Mouse (Mus musculus) neural tube, embryonic 15.5 days (tissue): Measurements from ENCODE around the gene Mfsd2b. TPM values are rescaled to one million over a fixed set of nuclear protein-coding genes. Genes with fewer than 3 reads are reported as not detected.
"Not testable (repeated sequence)": the region's sequence is repeated elsewhere in the genome, so short reads cannot be mapped to it uniquely, and the experiment has no call there.

Experiments
- ATAC-seq: fragments of 200-750 bp; cut with Nextera tagmentation; 2 replicates; pipeline ENCODE4 v1.8.0; 2017; ENCODE audit warnings: mild to moderate bottlenecking, moderate TSS enrichment, moderate library complexity; ENCODE audit not compliant: low FRiP score
- H3K27ac ChIP-seq: fragments of 300-500 bp; sonication (generic); replicated peaks from 2 replicates; pipeline ENCODE4 v1.5.1; 2015; ENCODE audit warnings: mild to moderate bottlenecking, inconsistent platforms
- H3K27me3 ChIP-seq: fragments of 300-500 bp; sonication (generic); replicated peaks from 2 replicates; pipeline ENCODE4 v1.6.1; 2015; ENCODE audit warnings: inconsistent platforms
- H3K36me3 ChIP-seq: fragments of 300-500 bp; sonication (generic); 2 replicates; pipeline ENCODE4 v1.6.1; 2015; ENCODE audit warnings: inconsistent platforms
- H3K4me1 ChIP-seq: fragments of 300-500 bp; sonication (generic); 2 replicates; pipeline ENCODE4 v1.6.1; 2015; ENCODE audit warnings: inconsistent platforms
- H3K4me2 ChIP-seq: fragments of 300-500 bp; sonication (generic); 2 replicates; pipeline ENCODE4 v1.6.1; 2015; ENCODE audit warnings: inconsistent platforms, mild to moderate bottlenecking, moderate library complexity
- H3K4me3 ChIP-seq: fragments of 300-500 bp; sonication (generic); replicated peaks from 2 replicates; pipeline ENCODE4 v1.5.1; 2015; ENCODE audit warnings: mild to moderate bottlenecking, inconsistent platforms
- H3K9ac ChIP-seq: fragments of 300-500 bp; sonication (generic); replicated peaks from 2 replicates; pipeline ENCODE4 v1.6.1; 2015; ENCODE audit warnings: mild to moderate bottlenecking, inconsistent platforms
- H3K9me3 ChIP-seq: fragments of 300-500 bp; sonication (generic); replicated peaks from 2 replicates; pipeline ENCODE4 v1.6.1; 2016; ENCODE audit warnings: inconsistent platforms
- WGBS: fragments of 180-500 bp; shearing (Covaris S2); methylation state at CpG from one replicate; pipeline ENCODE4 v1.1.7; 2015; ENCODE audit warnings: mixed read lengths; 5-methylcytosine and 5-hydroxymethylcytosine counted together
- polyA plus RNA-seq: library from polyadenylated mRNA; unstranded; fragments of >200 nt; fragmentation: Nextera tagmentation; extraction: Ambion mirVana; gene quantifications from 2 replicates; pipeline ENCODE4 v1.2.1, GENCODE M21; 2015

Mfsd2b gene
- 1.9 and 2.2 TPM in 2 replicates for polyA plus RNA-seq

DNA sequence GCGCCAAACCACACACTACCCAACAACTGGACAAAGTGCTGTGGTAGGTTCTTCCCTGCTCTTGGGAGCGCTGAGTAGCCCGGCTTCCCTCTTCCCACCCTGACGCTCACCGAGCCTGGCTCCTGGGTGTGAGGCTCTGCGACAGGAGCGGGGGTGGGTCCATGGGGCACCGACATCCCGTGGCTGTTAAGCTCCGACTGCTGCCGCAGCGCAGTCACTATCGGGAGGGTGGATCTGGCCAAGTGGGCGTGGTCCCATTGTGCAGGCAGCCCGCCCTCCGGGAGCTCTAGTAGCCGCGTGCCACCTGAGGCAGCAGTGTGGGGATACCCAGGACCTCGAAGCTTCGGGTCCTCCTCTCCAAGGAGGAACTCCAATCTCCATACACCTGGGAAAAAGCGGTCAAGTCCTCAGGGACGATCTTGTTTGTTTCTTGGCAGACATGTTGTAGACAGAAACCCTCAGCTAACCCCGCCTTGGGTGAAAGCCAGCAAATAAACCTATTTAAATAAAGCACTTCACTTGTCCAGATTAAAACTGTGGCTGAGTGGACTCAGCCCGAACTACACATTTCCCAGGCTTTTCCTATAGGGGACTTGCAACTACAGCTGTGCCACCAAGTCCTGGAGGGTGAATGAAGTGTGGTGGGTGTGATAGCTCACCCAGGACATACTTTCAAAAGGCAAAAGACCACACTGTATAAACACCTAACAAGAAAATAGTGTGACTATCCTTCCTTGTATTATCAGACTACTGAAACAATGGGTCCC, at the start of gene Mfsd2b:
TSS of gene Mfsd2b (minus strand) at position 199 of the 767 bp plus-strand sequence.
- peak within 1 kb of the TSS; percentile 57 for H3K9ac ChIP-seq
- peaks cover 12% of the 10 kb centered on the region for H3K4me1 ChIP-seq
- H3K4me2 ChIP-seq: peak within 1 kb of the TSS; percentile 92
- H3K4me3 ChIP-seq: peak within 1 kb of the TSS; percentile 46
- H3K9me3 ChIP-seq: no peaks in the 10 kb centered on the region
- 6% methylated on average over 24 of the region's 24 CpGs for WGBS
- H3K27ac ChIP-seq: no peak within 1 kb of the TSS
- ATAC-seq: peak; percentile 79
- peaks cover 9% of the 10 kb centered on the region for H3K36me3 ChIP-seq
- no peaks in the 10 kb centered on the region for H3K27me3 ChIP-seq

DNA sequence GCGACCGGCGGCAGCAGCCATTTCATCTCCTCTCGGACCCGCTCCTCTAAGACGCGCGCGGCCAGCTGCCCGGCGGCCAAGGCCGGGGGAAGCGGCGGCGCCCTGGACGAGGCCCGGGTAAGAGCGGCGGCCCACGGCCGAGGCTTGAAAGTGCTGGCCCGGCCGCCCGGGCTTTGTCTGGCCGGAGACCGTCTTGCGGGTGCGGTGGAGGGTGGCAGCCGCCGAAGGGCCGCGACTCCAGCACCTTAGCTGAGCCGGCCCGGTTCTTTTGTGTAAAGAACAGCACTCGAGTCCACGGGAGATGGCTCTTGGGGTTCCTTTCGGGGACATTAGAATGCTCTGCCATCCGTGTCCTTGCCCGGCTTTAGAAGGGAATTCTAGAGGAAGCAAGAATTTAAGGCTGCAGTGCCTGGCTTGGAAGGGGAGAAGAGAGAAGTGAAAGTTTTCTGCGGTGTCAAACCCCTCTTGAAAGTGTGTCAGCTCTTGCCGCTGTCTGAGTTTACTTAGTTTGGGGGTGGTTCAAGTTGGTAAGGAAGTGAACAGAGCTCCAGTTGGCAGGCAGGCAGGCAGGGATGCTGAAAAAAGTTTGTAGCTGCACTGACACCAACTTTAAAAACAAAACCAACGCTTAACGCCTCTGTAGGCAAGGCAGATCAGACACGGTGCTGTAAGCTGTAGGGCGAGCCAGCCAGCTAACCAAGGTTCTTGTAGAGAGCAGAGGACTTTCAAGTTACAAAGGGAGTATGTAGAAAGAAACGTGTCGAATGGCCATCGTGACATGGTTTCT, 43.8 kb upstream of the Mfsd2b start:
- Histone ChIP-seq H3K36me3 (no peaks in the 10 kb centered on the region), H3K4me3 (peak overlapping the region; percentile 88), H3K9ac (peak overlapping the region; percentile 96), H3K9me3 (no peaks in the 10 kb centered on the region), H3K27ac (peak overlapping the region; percentile 99), H3K4me2 (peak overlapping the region; percentile 79), H3K27me3 (no peaks in the 10 kb centered on the region), H3K4me1 (peaks cover 25% of the 10 kb centered on the region)
- peak; percentile 76; the same call in 1 of the 2 replicates for ATAC-seq
- under 1% methylated on average over 48 of the region's 48 CpGs for WGBS

DNA sequence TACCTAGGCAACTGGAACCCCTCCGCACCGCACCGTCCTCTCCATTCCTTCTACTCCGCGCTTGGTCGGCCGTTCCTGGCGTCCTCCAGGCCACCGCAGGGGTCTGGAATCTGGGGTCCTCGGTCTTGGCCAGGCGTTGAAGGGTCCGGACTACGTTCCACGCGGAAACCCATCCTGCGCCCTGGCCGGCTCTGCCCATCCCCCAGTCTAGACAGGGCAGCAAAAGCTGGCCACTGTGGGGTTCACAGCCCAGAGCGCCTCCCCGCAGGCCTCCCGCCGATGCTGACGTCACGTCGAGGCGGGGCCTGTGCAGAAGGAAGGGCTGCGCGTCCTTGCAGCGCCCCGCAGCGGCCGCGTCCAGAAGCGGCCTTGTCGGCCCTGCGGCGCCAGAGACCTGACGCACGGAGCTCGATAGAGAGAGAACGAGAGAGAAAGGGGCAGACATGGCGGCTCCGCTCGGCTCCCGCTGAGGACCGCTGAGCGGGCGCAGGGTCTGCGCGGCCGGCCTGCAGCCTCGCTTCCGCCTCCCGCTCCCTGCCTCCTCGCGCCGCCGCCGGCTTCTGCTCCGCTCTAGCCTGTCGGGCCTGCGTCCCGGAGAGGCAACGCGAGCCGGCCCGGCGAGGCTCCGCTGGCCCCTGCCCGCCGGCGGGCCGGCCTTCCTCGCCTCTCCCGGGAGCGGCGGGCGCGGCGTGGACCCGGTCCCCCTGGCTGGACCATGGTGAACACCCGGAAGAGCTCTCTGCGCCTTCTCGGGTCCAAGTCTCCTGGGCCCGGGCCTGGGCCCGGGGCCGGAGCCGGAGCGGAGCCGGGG, 43.0 kb upstream of the Mfsd2b start, which contains the start of gene Atad2b:
TSS of gene Atad2b (plus strand) at position 360 of the 811 bp plus-strand sequence.
- no peaks in the 10 kb centered on the region for H3K27me3 ChIP-seq
- H3K4me1 ChIP-seq: peaks cover 25% of the 10 kb centered on the region
- peak; percentile 97 for ATAC-seq
- under 1% methylated on average over 71 of the region's 89 CpGs for WGBS
- H3K4me2 ChIP-seq: peak within 1 kb of the TSS; percentile 79
- peak within 1 kb of the TSS; percentile 99 for H3K27ac ChIP-seq
- no peaks in the 10 kb centered on the region for H3K9me3 ChIP-seq
- H3K9ac ChIP-seq: peak within 1 kb of the TSS; percentile 96
- H3K4me3 ChIP-seq: peak within 1 kb of the TSS; percentile 88
- no peaks in the 10 kb centered on the region for H3K36me3 ChIP-seq

DNA sequence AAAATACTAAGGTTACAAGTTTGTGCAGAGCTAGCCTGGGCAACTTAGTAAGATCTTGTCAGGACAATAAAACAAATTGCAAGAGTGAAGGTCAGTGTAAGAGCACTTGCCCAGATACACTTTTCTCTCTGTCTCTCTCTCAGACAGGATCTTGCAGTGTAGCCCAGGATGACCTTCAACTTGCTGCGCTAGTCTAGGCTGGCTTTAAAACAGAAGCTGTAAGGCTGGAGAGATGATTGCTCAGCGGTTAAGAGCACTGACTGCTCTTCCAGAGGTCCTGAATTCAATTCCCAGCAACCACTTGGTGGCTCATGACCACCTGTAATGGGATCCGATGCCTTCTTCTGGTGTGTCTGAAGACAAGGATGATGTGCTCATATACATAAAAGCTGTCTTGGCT, 40.8 kb upstream of the Mfsd2b start:
- ATAC-seq: no peak
- H3K9me3 ChIP-seq: no peaks in the 10 kb centered on the region
- peaks cover 19% of the 10 kb centered on the region for H3K4me1 ChIP-seq
- no peak overlapping the region for H3K27ac ChIP-seq
- no peak overlapping the region for H3K4me3 ChIP-seq
- H3K27me3 ChIP-seq: no peaks in the 10 kb centered on the region
- H3K4me2 ChIP-seq: no peak overlapping the region
- H3K36me3 ChIP-seq: no peaks in the 10 kb centered on the region
- WGBS: 87% methylated on average over 3 of the region's 3 CpGs
- no peak overlapping the region for H3K9ac ChIP-seq

DNA sequence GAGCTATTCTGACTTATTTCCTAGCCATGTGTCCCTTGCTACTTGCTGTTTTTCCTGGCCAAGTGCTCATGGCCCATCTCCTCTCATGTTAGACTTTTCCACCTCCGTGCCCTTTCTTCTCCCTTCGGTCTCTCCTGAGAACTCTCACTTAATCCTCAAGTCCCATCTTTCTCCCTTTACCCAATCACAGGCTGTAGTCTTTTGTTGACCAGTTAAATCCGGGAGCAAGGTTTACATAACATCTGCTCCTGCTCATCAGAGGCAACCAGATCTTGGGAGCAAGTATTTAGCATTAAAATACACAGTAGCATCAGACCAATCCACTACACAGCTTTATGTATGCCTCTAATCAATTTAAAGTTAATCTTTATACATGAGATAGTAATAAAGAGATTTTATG, 40.3 kb upstream of the Mfsd2b start:
- H3K9me3 ChIP-seq: no peaks in the 10 kb centered on the region
- no peak for ATAC-seq
- H3K4me1 ChIP-seq: peaks cover 14% of the 10 kb centered on the region
- no peaks in the 10 kb centered on the region for H3K36me3 ChIP-seq
- H3K27ac ChIP-seq: no peak overlapping the region
- H3K27me3 ChIP-seq: no peaks in the 10 kb centered on the region
- H3K4me2 ChIP-seq: no peak overlapping the region
- WGBS: 66% methylated on average over 3 of the region's 3 CpGs
- no peak overlapping the region for H3K4me3 ChIP-seq
- H3K9ac ChIP-seq: no peak overlapping the region

DNA sequence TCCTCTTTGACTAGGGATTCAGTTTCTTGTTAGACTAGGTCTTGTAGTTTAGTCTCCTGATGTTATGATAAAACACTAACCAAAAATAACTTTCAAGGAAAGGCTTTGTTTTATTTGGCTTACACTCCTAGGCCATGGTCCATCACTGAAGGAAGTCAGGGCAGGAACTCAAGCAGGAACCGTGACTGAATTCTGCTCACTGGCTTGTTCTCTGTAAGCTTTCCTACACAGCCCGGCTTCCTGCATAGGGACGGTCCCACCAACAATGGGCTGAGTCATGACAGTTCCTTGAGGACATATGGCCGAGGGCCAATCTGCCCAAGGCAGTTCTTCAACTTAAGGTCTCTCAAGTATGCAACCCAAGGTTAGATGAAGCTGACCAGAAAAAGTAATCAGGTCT, 37.6 kb upstream of the Mfsd2b start:
- Histone ChIP-seq H3K27ac (no peak overlapping the region), H3K4me2 (no peak overlapping the region), H3K4me3 (no peak overlapping the region), H3K36me3 (no peaks in the 10 kb centered on the region), H3K4me1 (peaks cover 5% of the 10 kb centered on the region), H3K9me3 (no peaks in the 10 kb centered on the region), H3K9ac (no peak overlapping the region), H3K27me3 (no peaks in the 10 kb centered on the region)
- no peak for ATAC-seq
- WGBS: 84% methylated on average over 4 of the region's 4 CpGs

DNA sequence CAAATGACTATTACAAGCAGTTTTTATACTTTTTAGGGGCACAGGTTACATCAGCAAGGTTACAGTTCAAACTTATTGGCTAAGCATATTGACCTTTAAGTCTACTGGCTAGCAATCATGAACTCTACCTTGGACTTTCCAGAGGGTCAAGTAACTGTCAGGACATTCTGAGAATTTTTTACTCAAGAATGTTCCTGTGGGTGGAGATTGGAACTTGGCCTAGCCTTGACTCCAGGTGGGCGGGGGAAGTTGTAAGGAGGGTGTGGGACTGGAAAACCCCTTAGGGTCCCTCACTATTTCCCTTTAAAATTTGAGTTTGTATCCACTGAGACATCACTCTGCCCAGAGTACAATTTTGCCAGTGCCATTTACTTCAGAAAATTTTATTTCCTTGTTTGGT, 36.3 kb upstream of the Mfsd2b start:
- peaks cover 13% of the 10 kb centered on the region for H3K4me1 ChIP-seq
- not testable (repeated sequence) for H3K36me3 ChIP-seq, H3K4me3 ChIP-seq, ATAC-seq, H3K4me2 ChIP-seq, H3K27ac ChIP-seq, H3K9me3 ChIP-seq, H3K9ac ChIP-seq, H3K27me3 ChIP-seq
- 97% methylated on average over 1 of the region's 1 CpGs for WGBS

DNA sequence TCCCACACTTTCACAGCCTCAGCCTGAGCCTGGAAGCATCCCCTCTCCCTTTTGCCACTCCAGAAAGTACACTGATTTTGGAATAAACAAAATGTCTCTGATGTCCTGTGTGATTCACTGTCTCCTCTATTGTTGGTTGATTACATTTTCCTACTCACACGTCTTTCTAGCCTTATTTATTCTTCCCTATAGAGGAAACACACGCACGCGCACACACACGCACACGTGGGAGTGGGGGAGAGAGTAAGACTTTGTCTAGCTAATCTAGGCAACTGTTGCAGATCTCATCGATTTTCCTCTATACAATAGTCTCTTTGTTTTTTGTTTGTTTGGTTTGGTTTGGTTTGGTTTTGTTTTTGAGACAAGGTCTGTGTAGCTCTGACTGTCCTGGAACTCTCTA, 34.2 kb upstream of the Mfsd2b start:
- H3K4me3 ChIP-seq: 0 out of 2 replicates have a peak overlapping the region, but pooled peaks have one; percentile 85

DNA sequence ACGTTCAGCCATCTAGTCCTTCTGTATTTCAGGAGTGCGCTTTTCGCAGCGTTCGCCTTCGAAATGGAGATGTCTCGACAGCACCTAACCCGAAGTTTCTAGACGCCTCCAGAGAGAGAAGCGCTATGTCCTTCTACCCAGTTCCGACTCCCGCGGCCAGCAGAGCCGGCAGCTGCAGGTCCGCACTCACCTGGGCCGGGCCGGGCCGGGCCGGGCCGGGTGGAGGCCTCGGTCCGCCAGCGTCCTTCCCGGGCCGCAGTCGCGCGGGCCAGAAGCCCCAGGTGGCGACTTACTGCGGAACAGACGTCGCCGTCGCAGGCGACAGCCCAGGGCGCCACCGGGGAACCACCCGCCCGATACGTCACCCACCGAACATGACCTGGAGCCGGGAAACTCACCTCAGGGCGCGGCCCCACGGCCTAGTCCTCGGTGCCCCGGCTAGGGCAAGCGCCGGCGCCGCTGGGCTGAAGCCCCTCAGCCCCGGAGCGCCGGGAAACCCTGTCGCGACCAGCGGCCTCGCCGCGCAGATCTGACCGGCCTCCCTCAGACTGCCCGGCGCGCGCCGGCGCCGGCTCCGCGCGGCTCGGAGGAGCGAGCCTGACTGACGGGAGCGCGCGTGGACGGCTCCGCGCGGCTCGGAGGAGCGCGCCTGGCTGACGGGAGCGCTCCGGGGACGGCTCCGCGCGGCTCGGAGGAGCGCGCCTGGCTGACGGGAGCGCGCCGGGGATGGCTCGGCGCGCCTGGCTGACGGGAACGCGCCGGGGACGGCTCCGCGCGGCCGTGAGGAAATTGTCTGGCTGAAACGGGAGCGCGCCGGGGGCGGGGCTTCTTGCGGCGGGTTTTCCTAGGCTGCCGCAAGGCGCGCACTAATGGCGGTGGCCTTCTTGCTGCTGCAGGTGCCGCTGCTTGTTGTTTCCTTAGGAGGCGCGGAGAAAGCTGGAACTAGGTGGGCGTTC, 33.1 kb upstream of the Mfsd2b start, which contains the start of gene Ubxn2a:
TSS of gene Ubxn2a (minus strand) at position 755 of the 956 bp plus-strand sequence.
- under 1% methylated on average over 123 of the region's 125 CpGs for WGBS

More for the DNA sequence above, 34.2 kb upstream of the Mfsd2b start:
- ATAC-seq: no peak
- H3K27me3 ChIP-seq: no peaks in the 10 kb centered on the region
- no peaks in the 10 kb centered on the region for H3K9me3 ChIP-seq
- no peak overlapping the region for H3K27ac ChIP-seq
- H3K4me1 ChIP-seq: peaks cover 13% of the 10 kb centered on the region
- H3K9ac ChIP-seq: no peak overlapping the region
- WGBS: 91% methylated on average over 7 of the region's 7 CpGs
- no peaks in the 10 kb centered on the region for H3K36me3 ChIP-seq
- peak overlapping the region; percentile 76; the same call in 1 of the 2 replicates for H3K4me2 ChIP-seq

DNA sequence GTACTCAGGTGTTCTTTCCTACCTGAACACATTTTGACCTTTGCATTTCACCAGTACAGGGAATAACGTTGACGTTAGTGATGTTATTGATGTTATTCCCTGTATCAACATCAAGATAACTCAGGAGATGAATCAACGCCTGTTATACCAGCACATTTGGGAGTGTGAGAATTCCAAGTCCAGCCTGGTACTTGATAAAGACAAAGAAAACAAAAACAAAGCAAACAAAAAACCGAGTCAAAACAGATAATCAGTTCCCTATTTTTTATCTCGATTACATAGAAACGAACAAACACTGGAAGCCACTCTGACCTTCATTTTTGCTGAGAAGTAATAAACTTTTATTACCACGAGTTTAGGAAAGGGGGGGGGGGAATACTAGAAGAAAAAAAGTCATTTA, 32.3 kb upstream of the Mfsd2b start:
- Histone ChIP-seq H3K27ac (peak overlapping the region; percentile 90), H3K36me3 (peaks cover 3% of the 10 kb centered on the region; the same call in 1 of the 2 replicates), H3K9ac (peak overlapping the region; percentile 79), H3K4me3 (peak overlapping the region; percentile 85), H3K4me2 (peak overlapping the region; percentile 76), H3K27me3 (no peaks in the 10 kb centered on the region), H3K9me3 (no peaks in the 10 kb centered on the region), H3K4me1 (peaks cover 13% of the 10 kb centered on the region)
- 49% methylated on average over 7 of the region's 7 CpGs for WGBS
- ATAC-seq: no peak

More for the DNA sequence above, 33.1 kb upstream of the Mfsd2b start, which contains the start of gene Ubxn2a:
- peak within 1 kb of the TSS; percentile 85 for H3K4me3 ChIP-seq
- H3K4me2 ChIP-seq: peak within 1 kb of the TSS; percentile 76
- H3K27me3 ChIP-seq: no peaks in the 10 kb centered on the region
- peak within 1 kb of the TSS; percentile 79 for H3K9ac ChIP-seq
- H3K27ac ChIP-seq: peak within 1 kb of the TSS; percentile 90
- no peaks in the 10 kb centered on the region for H3K36me3 ChIP-seq
- peak; percentile 97 for ATAC-seq
- H3K4me1 ChIP-seq: peaks cover 13% of the 10 kb centered on the region
- H3K9me3 ChIP-seq: no peaks in the 10 kb centered on the region
